Mouse (Mus musculus) small intestine, adult 2 months (tissue): ENCODE data around the gene Mdm4. TPM values are rescaled to one million over a fixed set of nuclear protein-coding genes. Genes with fewer than 3 reads are reported as not detected.
"Not testable (repeated sequence)": the region's sequence is repeated elsewhere in the genome, so short reads cannot be mapped to it uniquely, and the experiment has no call there.

Source experiments
- H3K27ac ChIP-seq: fragments of 200-500 bp; 2 replicates; pipeline ENCODE4 v1.5.1; 2012; ENCODE audit warnings: low read depth, low read length, control low read depth, inconsistent platforms; ENCODE audit not compliant: insufficient read depth
- H3K27me3 ChIP-seq: fragments of 200-500 bp; 2 replicates; pipeline ENCODE4 v1.6.1; 2012; ENCODE audit warnings: mild to moderate bottlenecking, moderate library complexity, low read length, inconsistent platforms; ENCODE audit not compliant: control insufficient read depth, insufficient read depth
- H3K36me3 ChIP-seq: fragments of 200-500 bp; 2 replicates; pipeline ENCODE4 v1.6.1; 2012; ENCODE audit warnings: mild to moderate bottlenecking, low read length, control low read depth, inconsistent platforms; ENCODE audit not compliant: control insufficient read depth, insufficient read depth
- H3K4me1 ChIP-seq: fragments of 200-500 bp; 2 replicates; pipeline ENCODE4 v1.6.1; 2012; ENCODE audit warnings: low read length, inconsistent platforms, mixed read lengths; ENCODE audit not compliant: control insufficient read depth, insufficient read depth, insufficient read length
- H3K4me3 ChIP-seq: fragments of 200-500 bp; 2 replicates; pipeline ENCODE4 v1.5.1; 2012; ENCODE audit warnings: low read depth, mild to moderate bottlenecking, control low read depth, inconsistent platforms, low read length, moderate library complexity
- CTCF ChIP-seq: fragments of 200-500 bp; IDR thresholded peaks from 2 replicates; pipeline ENCODE4 v1.5.1; 2012; ENCODE audit warnings: low read depth, mild to moderate bottlenecking, control low read depth, inconsistent platforms, low read length, moderate library complexity, mixed read lengths; ENCODE audit not compliant: insufficient replicate concordance, insufficient read length; ENCODE audit errors: extremely low read depth
- POLR2A ChIP-seq: fragments of 200-500 bp; IDR thresholded peaks from 2 replicates; pipeline ENCODE4 v1.6.1; 2012; ENCODE audit warnings: low read depth, mild to moderate bottlenecking, control low read depth, inconsistent platforms, low read length, moderate library complexity
- WGBS: fragments of 180-500 bp; shearing (Covaris S2); methylation state at CpG from one replicate; pipeline ENCODE4 v1.1.7; 2018; 5-methylcytosine and 5-hydroxymethylcytosine counted together
- polyA plus RNA-seq: library from polyadenylated mRNA; depleted of rRNA; stranded (reverse); fragments of >200 nt; gene quantifications from 2 replicates; pipeline ENCODE4 v1.2.3, GENCODE M21; 2012

The Mdm4 gene
- polyA plus RNA-seq, 1 experiment: 11.2 TPM

GRCm38 (mm10) chr1:133034091-133034460 lies 3.7 kb upstream of the Mdm4 start:
- H3K4me1 ChIP-seq: no peaks in the 10 kb centered on the region
- no peak overlapping the region for H3K4me3 ChIP-seq
- H3K36me3 ChIP-seq: no peaks in the 10 kb centered on the region
- WGBS: 4% methylated on average over 11 of the region's 11 CpGs
- no peak overlapping the region for H3K27ac ChIP-seq
- TF ChIP-seq CTCF (no peak), POLR2A (no peak)
- no peaks in the 10 kb centered on the region for H3K27me3 ChIP-seq

- Histone ChIP-seq H3K27me3 (no peaks in the 10 kb centered on the region), H3K4me3 (peak overlapping the region; percentile 80), H3K36me3 (no peaks in the 10 kb centered on the region), H3K27ac (peak overlapping the region; percentile 2; the same call in 1 of the 2 replicates), H3K4me1 (no peaks in the 10 kb centered on the region)
- no peak for TF ChIP-seq CTCF
- TF ChIP-seq POLR2A: no peak
- under 1% methylated on average over 28 of the region's 28 CpGs for WGBS
Observed at GRCm38 (mm10) chr1:133033316-133034090, 3.1 kb upstream of the Mdm4 start.

GRCm38 (mm10) chr1:133032981-133033315 lies 2.6 kb upstream of the Mdm4 start:
- Histone ChIP-seq H3K4me3 (no peak overlapping the region), H3K27ac (no peak overlapping the region), H3K27me3 (no peaks in the 10 kb centered on the region), H3K4me1 (no peaks in the 10 kb centered on the region), H3K36me3 (no peaks in the 10 kb centered on the region)
- TF ChIP-seq POLR2A (no peak), CTCF (no peak)
- 39% methylated on average over 5 of the region's 5 CpGs for WGBS

- 73% methylated on average over 3 of the region's 3 CpGs for WGBS
- H3K36me3 ChIP-seq: no peaks in the 10 kb centered on the region
- H3K27me3 ChIP-seq: no peaks in the 10 kb centered on the region
- H3K4me1 ChIP-seq: no peaks in the 10 kb centered on the region
- H3K27ac ChIP-seq: no peak overlapping the region
- no peak for TF ChIP-seq POLR2A
- no peak for TF ChIP-seq CTCF
- no peak overlapping the region for H3K4me3 ChIP-seq
Observed at GRCm38 (mm10) chr1:133029744-133030143, 617 bp downstream of the Mdm4 start.

GRCm38 (mm10) chr1:133027980-133028379 lies 2.4 kb downstream of the Mdm4 start:
- no peak for TF ChIP-seq CTCF
- no peak for TF ChIP-seq POLR2A
- no peaks in the 10 kb centered on the region for H3K27me3 ChIP-seq
- 25% methylated on average over 7 of the region's 7 CpGs for WGBS
- H3K4me1 ChIP-seq: no peaks in the 10 kb centered on the region; the same call in 1 of the 2 replicates
- H3K36me3 ChIP-seq: no peaks in the 10 kb centered on the region
- H3K4me3 ChIP-seq: no peak overlapping the region
- no peak overlapping the region for H3K27ac ChIP-seq

- H3K36me3 ChIP-seq: no peaks in the 10 kb centered on the region
- H3K27ac ChIP-seq: no peak overlapping the region
- H3K27me3 ChIP-seq: no peaks in the 10 kb centered on the region
- TF ChIP-seq CTCF (no peak), POLR2A (no peak)
- 91% methylated on average over 2 of the region's 2 CpGs for WGBS
- no peaks in the 10 kb centered on the region; the same call in 1 of the 2 replicates for H3K4me1 ChIP-seq
- H3K4me3 ChIP-seq: no peak overlapping the region
Observed at GRCm38 (mm10) chr1:133027126-133027525, 3.2 kb downstream of the Mdm4 start.

GRCm38 (mm10) chr1:133025796-133026190 lies 4.6 kb downstream of the Mdm4 start:
- not testable (repeated sequence) for H3K4me1 ChIP-seq, H3K27me3 ChIP-seq, H3K36me3 ChIP-seq
- WGBS: 7% methylated on average over 23 of the region's 23 CpGs
- H3K4me3 ChIP-seq: peak overlapping the region; percentile 63
- peak overlapping the region; percentile 75 for H3K27ac ChIP-seq
